Mouse (Mus musculus) adrenal gland, postnatal 25 days (tissue): ENCODE data around the gene H2-Q2. TPM values are rescaled to one million over a fixed set of nuclear protein-coding genes. Genes with fewer than 3 reads are reported as not detected.
"Not testable (repeated sequence)": the region's sequence is repeated elsewhere in the genome, so short reads cannot be mapped to it uniquely, and the experiment has no call there.

Experiments used
- DNase-seq: peaks from one replicate; pipeline ENCODE4 v3.0.0; 2021; ENCODE audit warnings: mixed read lengths
- total RNA-seq: library from RNA; stranded (reverse); gene quantifications from 2 replicates; pipeline ENCODE4 v1.2.3, GENCODE M21; 2021

The H2-Q2 gene
- total RNA-seq, 1 experiment from 2014 or later, result 1.1 TPM

DNA sequence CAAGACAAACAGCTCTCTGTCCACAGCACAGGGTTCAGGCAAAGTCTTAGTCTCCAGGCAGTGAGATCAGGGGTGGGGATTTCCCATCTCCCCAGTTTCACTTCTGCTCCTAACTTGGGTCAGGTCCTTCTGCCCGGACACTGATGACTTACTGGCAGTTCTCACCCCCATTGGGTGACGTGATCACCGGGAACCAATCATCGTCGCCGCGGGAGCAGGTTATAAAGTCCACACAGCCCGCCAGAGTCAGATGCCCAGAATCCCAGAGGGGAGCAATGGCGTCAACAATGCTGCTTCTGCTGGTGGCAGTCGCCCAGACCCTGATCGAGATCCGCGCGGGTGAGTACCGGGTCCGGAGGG lies 37.3 kb downstream of the H2-Q2 start, which contains the start of gene H2-Q4:
TSS of gene H2-Q4 (plus strand) at position 249 of the 360 bp plus-strand sequence.
- peak; percentile 92 for DNase-seq

DNA sequence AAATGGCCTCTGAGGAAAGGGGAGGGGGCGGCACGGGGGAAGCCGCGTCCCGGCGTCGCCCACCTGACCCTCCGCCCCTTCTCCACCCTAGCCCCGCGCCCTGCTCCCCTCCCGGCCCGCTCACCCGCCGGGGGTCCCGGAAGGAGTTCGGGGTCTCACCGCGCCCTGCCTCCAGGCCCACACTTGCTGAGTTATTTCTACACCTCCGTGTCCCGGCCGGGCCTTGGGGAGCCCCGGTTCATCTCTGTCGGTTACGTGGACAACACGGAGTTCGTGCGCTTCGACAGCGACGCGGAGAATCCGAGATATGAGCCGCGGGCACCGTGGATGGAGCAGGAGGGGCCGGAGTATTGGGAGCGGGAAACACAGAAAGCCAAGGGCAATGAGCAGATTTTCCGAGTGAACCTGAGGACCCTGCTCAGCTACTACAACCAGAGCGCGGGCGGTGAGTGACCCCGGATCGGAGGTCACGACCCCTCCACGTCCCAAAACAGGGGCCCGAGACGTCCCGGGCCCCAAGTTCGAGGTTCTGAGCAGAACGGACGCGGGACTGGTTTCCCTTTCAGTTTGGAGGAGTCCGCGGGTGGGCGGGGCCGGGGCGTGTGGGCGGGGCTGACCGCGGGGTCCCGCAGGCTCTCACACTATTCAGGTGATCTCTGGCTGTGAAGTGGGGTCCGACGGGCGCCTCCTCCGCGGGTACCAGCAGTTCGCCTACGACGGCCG lies 37.8 kb downstream of the H2-Q2 start:
- DNase-seq, result peak; percentile 44

DNA sequence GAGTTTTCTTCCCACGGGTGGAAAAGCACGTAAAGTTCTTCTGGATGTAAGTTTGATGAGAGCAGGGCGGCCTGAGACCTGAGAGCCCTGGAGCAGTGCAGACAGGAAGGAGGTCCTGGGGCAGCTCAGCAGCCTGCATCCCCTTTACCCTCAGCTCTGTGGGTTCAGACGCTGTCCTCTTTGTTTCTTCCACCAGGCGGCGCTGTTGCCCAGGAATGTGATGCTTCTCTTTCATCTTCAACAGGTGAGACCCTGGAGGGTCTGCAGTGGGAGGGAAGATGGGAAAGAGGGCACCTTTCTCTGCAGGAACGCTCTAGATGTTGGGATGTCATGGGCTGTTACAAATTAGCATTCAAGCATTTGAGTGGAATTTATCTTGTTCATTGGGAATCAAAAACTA lies 47.8 kb downstream of the H2-Q2 start:
- peak; percentile 8 for DNase-seq

DNA sequence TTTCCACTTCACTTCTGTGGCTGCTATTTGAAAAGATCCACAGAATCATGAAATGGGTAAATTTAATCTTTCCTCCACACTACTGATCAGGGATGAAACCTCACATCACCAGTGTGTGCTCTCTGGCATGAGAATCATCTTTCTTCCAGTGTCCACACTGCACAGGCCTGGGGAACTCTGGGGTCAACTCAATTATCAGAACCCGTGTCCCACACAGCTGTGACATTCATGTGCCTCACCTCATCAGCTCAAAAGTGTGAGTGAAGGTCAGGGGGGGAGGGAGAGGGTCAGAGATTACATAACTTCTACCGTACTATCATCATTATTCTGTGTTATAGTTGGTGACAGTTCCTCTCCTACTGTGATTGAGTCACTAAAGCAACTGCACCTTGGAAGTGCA lies 50.6 kb downstream of the H2-Q2 start:
- DNase-seq, result not testable (repeated sequence)

DNA sequence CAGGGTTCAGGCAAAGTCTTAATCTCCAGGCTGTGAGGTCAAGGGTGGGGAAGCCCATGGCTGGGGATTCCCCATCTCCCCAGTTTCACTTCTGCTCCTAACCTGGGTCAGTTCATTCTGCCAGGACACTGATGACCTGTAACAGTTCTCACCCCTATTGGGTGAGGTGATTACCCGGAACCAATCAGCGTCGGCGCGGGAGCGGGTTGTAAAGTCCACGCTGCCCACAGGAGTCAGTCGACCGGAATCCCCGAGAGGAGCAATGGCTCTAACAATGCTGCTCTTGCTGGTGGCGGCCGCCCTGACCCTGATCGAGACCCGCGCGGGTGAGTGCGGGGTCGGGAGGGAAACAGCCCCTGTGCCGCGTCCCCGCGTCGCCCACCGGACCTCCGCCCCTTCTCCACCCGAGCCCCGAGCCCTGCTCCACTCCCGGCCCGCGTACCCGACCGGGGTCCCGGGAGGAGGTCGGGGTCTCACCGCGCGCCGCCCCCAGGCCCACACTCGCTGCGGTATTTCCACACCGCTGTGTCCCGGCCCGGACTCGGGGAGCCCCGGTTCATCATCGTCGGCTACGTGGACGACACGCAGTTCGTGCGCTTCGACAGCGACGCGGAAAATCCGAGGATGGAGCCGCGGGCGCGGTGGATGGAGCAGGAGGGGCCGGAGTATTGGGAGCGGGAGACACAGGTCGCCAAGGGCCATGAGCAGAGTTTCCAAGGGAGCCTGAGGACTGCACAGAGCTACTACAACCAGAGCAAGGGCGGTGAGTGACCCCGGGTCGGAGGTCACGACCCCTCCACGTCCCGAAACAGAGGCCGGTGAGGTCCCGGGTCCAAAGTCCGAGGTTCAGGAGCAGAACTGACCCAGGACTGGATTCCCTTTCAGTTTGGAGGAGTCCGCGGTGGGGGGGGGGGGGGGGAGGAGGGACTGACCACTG lies 52.1 kb downstream of the H2-Q2 start:
- peak; percentile 4 for DNase-seq

Other genes with a start within 250 kb of the H2-Q2 start
- not detected in 2 replicates for gene Ly6g5c, start 234.0 kb upstream of the H2-Q2 start, total RNA-seq
- gene Ly6g5b, start 226.8 kb upstream of the H2-Q2 start, total RNA-seq, result 0.30 and 0.81 TPM in 2 replicates
- gene Gpank1, start 220.8 kb upstream of the H2-Q2 start, total RNA-seq, result 19.0 and 19.4 TPM in 2 replicates
- gene Csnk2b, start 220.2 kb upstream of the H2-Q2 start, total RNA-seq, result 201 and 272 TPM in 2 replicates
- gene D17H6S53E, start 215.9 kb upstream of the H2-Q2 start, total RNA-seq, result 23.0 and 29.7 TPM in 2 replicates
- 2.9 TPM in 1 of 2 replicates, not detected in the other for gene Apom, start 210.2 kb upstream of the H2-Q2 start, total RNA-seq
- 403 and 461 TPM in 2 replicates for gene Bag6, start 207.1 kb upstream of the H2-Q2 start, total RNA-seq
- 268 and 310 TPM in 2 replicates for gene Prrc2a, start 177.3 kb upstream of the H2-Q2 start, total RNA-seq
- 2.3 and 3.0 TPM in 2 replicates for gene Aif1, start 166.2 kb upstream of the H2-Q2 start, total RNA-seq
- gene Lst1, start 153.8 kb upstream of the H2-Q2 start, total RNA-seq, result 5.2 TPM in 1 of 2 replicates, not detected in the other
- 2.8 and 8.5 TPM in 2 replicates for gene Ltb, start 147.8 kb upstream of the H2-Q2 start, total RNA-seq
- gene Tnf, start 140.2 kb upstream of the H2-Q2 start, total RNA-seq, result 0.58 and 0.76 TPM in 2 replicates
- gene Lta, start 136.9 kb upstream of the H2-Q2 start, total RNA-seq, result 0.30 TPM in 1 of 2 replicates, not detected in the other
- not detected in 2 replicates for gene Gm16181, start 121.4 kb upstream of the H2-Q2 start, total RNA-seq
- gene Atp6v1g2, start 108.6 kb upstream of the H2-Q2 start, total RNA-seq, result 8.0 and 8.4 TPM in 2 replicates
- 18.3 and 24.1 TPM in 2 replicates for gene Nfkbil1, start 106.5 kb upstream of the H2-Q2 start, total RNA-seq
- 237 and 249 TPM in 2 replicates for gene Ddx39b, start 100.5 kb upstream of the H2-Q2 start, total RNA-seq
- 86.1 and 109 TPM in 2 replicates for gene H2-D1, start 79.5 kb upstream of the H2-Q2 start, total RNA-seq
- 0.90 and 2.0 TPM in 2 replicates for gene H2-Q1, start 21.8 kb upstream of the H2-Q2 start, total RNA-seq
- 16.5 and 20.9 TPM in 2 replicates for gene H2-Q4, start 37.4 kb downstream of the H2-Q2 start, total RNA-seq
- gene H2-Q6, start 82.6 kb downstream of the H2-Q2 start, total RNA-seq, result 2.1 TPM in 1 of 2 replicates, not detected in the other
- 1.6 and 1.8 TPM in 2 replicates for gene H2-Q7, start 96.9 kb downstream of the H2-Q2 start, total RNA-seq
- 2.3 and 14.7 TPM in 2 replicates for gene H2-Q10, start 127.8 kb downstream of the H2-Q2 start, total RNA-seq
- 0.30 and 0.90 TPM in 2 replicates for gene Pou5f1, start 163.8 kb downstream of the H2-Q2 start, total RNA-seq
- gene Tcf19, start 174.6 kb downstream of the H2-Q2 start, total RNA-seq, result 16.0 and 21.2 TPM in 2 replicates
- 15.7 and 16.6 TPM in 2 replicates for gene Cchcr1, start 174.9 kb downstream of the H2-Q2 start, total RNA-seq
- gene Psors1c2, start 191.0 kb downstream of the H2-Q2 start, total RNA-seq, result not detected in 2 replicates
- 0.43 TPM in 2 replicates for gene Cdsn, start 209.9 kb downstream of the H2-Q2 start, total RNA-seq
- gene 2300002M23Rik, start 225.2 kb downstream of the H2-Q2 start, total RNA-seq, result not detected in 2 replicates